Mouse (Mus musculus) embryonic facial prominence, embryonic 11.5 days (tissue): ENCODE measurements at regions not wholly inside any gene's neighbourhood (a gene's known extent, or its start where the extent isn't known, plus 50 kb on each side); places are given as distances from the start of the nearest gene placed in this dataset.

Experiments
- ATAC-seq: fragments of 200-750 bp; cut with Nextera tagmentation; replicated peaks from 2 replicates; pipeline ENCODE4 v1.8.0; 2017; ENCODE audit warnings: low read depth; ENCODE audit not compliant: insufficient number of reproducible peaks, low FRiP score, low TSS enrichment
- DNase-seq: peaks from one replicate; pipeline ENCODE4 v3.0.0-alpha.2; 2015; ENCODE audit warnings: low spot score
- H3K27ac ChIP-seq: fragments of 300-500 bp; sonication (generic); replicated peaks from 2 replicates; pipeline ENCODE4 v1.5.1; 2014; ENCODE audit warnings: mild to moderate bottlenecking, low read depth, low read length, control low read depth
- H3K27me3 ChIP-seq: fragments of 300-500 bp; sonication (generic); 2 replicates; pipeline ENCODE4 v1.6.1; 2014; ENCODE audit warnings: mild to moderate bottlenecking, low read length, moderate library complexity, mixed read lengths; ENCODE audit not compliant: control insufficient read depth, insufficient read depth
- H3K36me3 ChIP-seq: fragments of 300-500 bp; sonication (generic); replicated peaks from 2 replicates; pipeline ENCODE4 v1.6.1; 2014; ENCODE audit warnings: low read depth, mild to moderate bottlenecking, low read length, moderate library complexity, mixed read lengths; ENCODE audit not compliant: control insufficient read depth, insufficient read depth
- H3K4me1 ChIP-seq: fragments of 300-500 bp; sonication (generic); 2 replicates; pipeline ENCODE4 v1.6.1; 2014; ENCODE audit warnings: low read length, mixed read lengths; ENCODE audit not compliant: control insufficient read depth, insufficient read depth
- H3K4me2 ChIP-seq: fragments of 300-500 bp; sonication (generic); 2 replicates; pipeline ENCODE4 v1.6.1; 2014; ENCODE audit warnings: low read depth, mild to moderate bottlenecking, control low read depth, low read length, moderate library complexity
- H3K4me3 ChIP-seq: fragments of 300-500 bp; sonication (generic); 2 replicates; pipeline ENCODE4 v1.5.1; 2014; ENCODE audit warnings: low read depth, low read length, control low read depth
- H3K9ac ChIP-seq: fragments of 300-500 bp; sonication (generic); replicated peaks from 2 replicates; pipeline ENCODE4 v1.6.1; 2014; ENCODE audit warnings: mild to moderate bottlenecking, control low read depth, low read length
- H3K9me3 ChIP-seq: fragments of 300-500 bp; sonication (generic); replicated peaks from 2 replicates; pipeline ENCODE4 v1.6.1; 2016; ENCODE audit warnings: mild to moderate bottlenecking, low read length, inconsistent platforms, mixed read lengths; ENCODE audit not compliant: control insufficient read depth
- WGBS: fragments of 180-500 bp; shearing (Covaris S2); extraction: QIAGEN DNeasy Blood & Tissue Kit; methylation state at CpG from one replicate; pipeline ENCODE4 v1.1.7; 2014; 5-methylcytosine and 5-hydroxymethylcytosine counted together

DNA sequence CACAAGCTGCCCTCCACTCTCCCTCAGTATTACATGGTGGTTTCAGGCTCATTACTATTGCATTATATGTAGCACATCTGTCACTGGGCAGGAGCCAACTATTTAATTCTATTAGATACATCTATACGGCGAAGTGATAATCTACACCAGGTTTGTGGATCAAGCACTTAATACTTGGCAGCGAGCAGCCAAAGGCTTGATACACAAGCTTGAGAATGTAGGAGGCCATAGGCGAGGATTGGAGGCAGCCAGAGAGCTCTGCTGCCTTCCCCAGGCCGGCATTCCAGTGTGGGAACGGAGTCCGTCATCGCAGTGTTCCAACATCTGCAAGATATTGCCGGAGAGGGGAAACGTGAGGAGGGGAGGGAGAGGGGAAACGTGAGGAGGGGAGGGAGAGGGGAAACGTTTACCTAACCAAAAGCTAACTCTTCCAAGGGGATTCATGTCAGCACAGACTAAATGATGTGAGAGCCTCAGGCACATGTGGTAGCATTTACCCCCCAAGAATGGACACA is 109.6 kb upstream of the Habp2 start:
- H3K4me2 ChIP-seq = no peak overlapping the region
- H3K27me3 ChIP-seq = no peaks in the 10 kb centered on the region
- DNase-seq (peak; percentile 91), ATAC-seq (peak; percentile 78)
- H3K4me1 ChIP-seq = no peaks in the 10 kb centered on the region
- no peak overlapping the region for H3K9ac ChIP-seq
- no peaks in the 10 kb centered on the region for H3K9me3 ChIP-seq
- no peaks in the 10 kb centered on the region for H3K36me3 ChIP-seq
- H3K4me3 ChIP-seq = no peak overlapping the region
- 18% methylated on average over 12 of the region's 12 CpGs for WGBS
- H3K27ac ChIP-seq = peak overlapping the region; percentile 23; the same call in 1 of the 2 replicates

DNA sequence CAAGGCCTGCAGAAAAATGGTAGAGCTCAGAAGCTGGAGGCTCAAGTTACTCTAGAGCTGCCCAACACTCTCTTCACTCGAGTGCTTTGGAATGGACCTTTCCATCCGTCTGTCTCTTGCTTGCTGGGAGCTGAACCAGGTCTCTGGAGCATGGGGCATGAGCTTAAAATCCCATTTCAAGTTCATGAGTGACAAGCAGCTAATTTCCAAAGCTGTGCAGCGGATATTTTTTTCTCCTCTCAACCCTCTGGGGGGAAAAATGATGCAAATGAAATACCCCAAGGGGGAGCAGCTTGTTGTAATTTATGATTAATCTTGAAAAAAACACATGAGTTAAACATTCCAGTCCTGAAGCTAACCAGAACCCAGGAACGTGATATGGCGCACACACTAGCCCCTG is 101.2 kb upstream of the Habp2 start:
- no peak for ATAC-seq
- Histone ChIP-seq H3K9me3 (no peaks in the 10 kb centered on the region; the same call in 1 of the 2 replicates), H3K4me3 (no peak overlapping the region), H3K27me3 (no peaks in the 10 kb centered on the region), H3K4me1 (0 out of 2 replicates have a peak, but pooled peaks cover 2% of the 10 kb centered on the region), H3K27ac (no peak overlapping the region), H3K4me2 (no peak overlapping the region), H3K36me3 (no peaks in the 10 kb centered on the region), H3K9ac (no peak overlapping the region)
- WGBS = 61% methylated on average over 5 of the region's 5 CpGs
- no peak for DNase-seq

GRCm38 (mm10) chr19:56189185-56189584 is 97.8 kb upstream of the Habp2 start:
- Histone ChIP-seq H3K9me3 (no peaks in the 10 kb centered on the region), H3K4me3 (no peak overlapping the region), H3K36me3 (no peaks in the 10 kb centered on the region), H3K4me1 (0 out of 2 replicates have a peak, but pooled peaks cover 2% of the 10 kb centered on the region), H3K27me3 (no peaks in the 10 kb centered on the region), H3K27ac (no peak overlapping the region), H3K4me2 (no peak overlapping the region), H3K9ac (no peak overlapping the region)
- 97% methylated on average over 1 of the region's 1 CpGs for WGBS
- ATAC-seq = no peak
- DNase-seq = no peak

- DNase-seq (no peak), ATAC-seq (no peak)
- Histone ChIP-seq H3K4me2 (no peak overlapping the region), H3K36me3 (no peaks in the 10 kb centered on the region), H3K4me3 (no peak overlapping the region), H3K9me3 (no peaks in the 10 kb centered on the region), H3K27ac (no peak overlapping the region), H3K27me3 (no peaks in the 10 kb centered on the region), H3K9ac (no peak overlapping the region), H3K4me1 (0 out of 2 replicates have a peak, but pooled peaks cover 2% of the 10 kb centered on the region)
- 26% methylated on average over 3 of the region's 3 CpGs for WGBS
Observed at GRCm38 (mm10) chr19:56190222-56190621, 96.7 kb upstream of the Habp2 start.

- H3K4me2 ChIP-seq = no peak overlapping the region
- H3K27ac ChIP-seq = no peak overlapping the region
- WGBS = 81% methylated on average over 15 of the region's 15 CpGs
- H3K9ac ChIP-seq = no peak overlapping the region
- H3K4me1 ChIP-seq = no peaks in the 10 kb centered on the region
- H3K36me3 ChIP-seq = no peaks in the 10 kb centered on the region
- H3K4me3 ChIP-seq = no peak overlapping the region
- H3K9me3 ChIP-seq = no peaks in the 10 kb centered on the region
- no peak for ATAC-seq
- no peak for DNase-seq
- H3K27me3 ChIP-seq = no peaks in the 10 kb centered on the region
Observed at GRCm38 (mm10) chr19:56198474-56199236, 88.3 kb upstream of the Habp2 start.

- DNase-seq (peak; percentile 71), ATAC-seq (no peak)
- no peak overlapping the region for H3K4me2 ChIP-seq
- no peaks in the 10 kb centered on the region for H3K27me3 ChIP-seq
- no peak overlapping the region for H3K27ac ChIP-seq
- no peaks in the 10 kb centered on the region for H3K4me1 ChIP-seq
- 33% methylated on average over 14 of the region's 14 CpGs for WGBS
- H3K36me3 ChIP-seq = no peaks in the 10 kb centered on the region
- H3K9me3 ChIP-seq = no peaks in the 10 kb centered on the region
- no peak overlapping the region for H3K9ac ChIP-seq
- H3K4me3 ChIP-seq = no peak overlapping the region
Observed at GRCm38 (mm10) chr19:56199401-56200150, 87.4 kb upstream of the Habp2 start.

DNA sequence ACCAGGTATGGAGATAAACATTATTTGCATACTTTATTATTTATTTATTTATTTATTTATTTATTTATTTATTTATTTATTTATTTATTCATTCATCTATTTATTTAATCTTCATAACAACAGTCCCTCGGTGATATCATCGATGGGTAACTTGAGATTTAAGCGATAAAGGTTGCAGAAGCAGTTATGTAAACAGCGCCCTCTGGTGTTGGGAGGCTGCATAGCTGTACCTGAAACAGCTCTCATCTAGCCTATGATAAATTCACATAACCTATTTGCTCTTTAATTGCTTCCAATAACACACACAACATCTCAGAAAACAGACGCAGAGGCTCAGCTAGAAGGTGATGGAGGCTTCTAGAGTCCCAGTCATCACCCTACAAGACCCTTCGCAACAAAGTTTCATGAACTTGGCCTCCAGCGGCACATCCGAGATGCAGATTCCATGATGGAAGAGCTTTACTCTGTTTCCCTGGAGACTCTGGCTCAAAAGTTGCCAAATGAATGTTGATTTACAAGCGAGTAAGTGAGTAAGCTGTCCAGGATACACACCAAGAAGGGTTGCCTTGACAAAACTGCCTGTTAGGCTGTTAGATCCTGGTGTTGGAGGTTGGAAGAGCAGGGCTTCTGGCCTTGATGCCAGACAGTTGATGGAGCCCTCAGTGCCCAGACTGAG is 85.8 kb upstream of the Habp2 start:
- H3K4me3 ChIP-seq = no peak overlapping the region
- H3K27me3 ChIP-seq = no peaks in the 10 kb centered on the region
- no peak overlapping the region for H3K9ac ChIP-seq
- WGBS = 82% methylated on average over 9 of the region's 9 CpGs
- ATAC-seq (no peak), DNase-seq (no peak)
- no peak overlapping the region for H3K27ac ChIP-seq
- H3K4me2 ChIP-seq = no peak overlapping the region
- H3K4me1 ChIP-seq = no peaks in the 10 kb centered on the region
- H3K36me3 ChIP-seq = no peaks in the 10 kb centered on the region
- no peaks in the 10 kb centered on the region for H3K9me3 ChIP-seq
